Mouse (Mus musculus) midbrain, postnatal 0 days (tissue): ENCODE results near the gene Sgf29. TPM values are rescaled to one million over a fixed set of nuclear protein-coding genes. Genes with fewer than 3 reads are reported as not detected.

Experiments
- ATAC-seq: fragments of 200-750 bp; cut with Nextera tagmentation; 2 replicates; pipeline ENCODE4 v1.8.0; 2017; ENCODE audit warnings: moderate number of reproducible peaks, mild to moderate bottlenecking, moderate TSS enrichment, moderate library complexity; ENCODE audit not compliant: low FRiP score
- DNase-seq: peaks from one replicate; pipeline ENCODE4 v3.0.0-alpha.2; 2015; ENCODE audit warnings: low spot score
- H3K27ac ChIP-seq: fragments of 300-500 bp; sonication (generic); 2 replicates; pipeline ENCODE4 v1.5.1; 2014; ENCODE audit warnings: low read depth, mild to moderate bottlenecking, low read length, mixed read lengths
- H3K27me3 ChIP-seq: fragments of 300-500 bp; sonication (generic); 2 replicates; pipeline ENCODE4 v1.6.1; 2014; ENCODE audit warnings: low read length, control low read depth, mixed read lengths; ENCODE audit not compliant: insufficient read depth
- H3K36me3 ChIP-seq: fragments of 300-500 bp; sonication (generic); 2 replicates; pipeline ENCODE4 v1.6.1; 2014; ENCODE audit warnings: low read length, control low read depth, mixed read lengths; ENCODE audit not compliant: insufficient read depth
- H3K4me1 ChIP-seq: fragments of 300-500 bp; sonication (generic); 2 replicates; pipeline ENCODE4 v1.6.1; 2014; ENCODE audit warnings: mild to moderate bottlenecking, control low read depth, antibody characterized with exemption, low read length, mixed read lengths; ENCODE audit not compliant: insufficient read depth
- H3K4me2 ChIP-seq: fragments of 300-500 bp; sonication (generic); 2 replicates; pipeline ENCODE4 v1.6.1; 2014; ENCODE audit warnings: low read depth, mild to moderate bottlenecking, low read length, mixed read lengths; ENCODE audit not compliant: poor library complexity, severe bottlenecking
- H3K4me3 ChIP-seq: fragments of 300-500 bp; sonication (generic); 2 replicates; pipeline ENCODE4 v1.5.1; 2014; ENCODE audit warnings: low read depth, mild to moderate bottlenecking, low read length, moderate library complexity
- H3K9ac ChIP-seq: fragments of 300-500 bp; sonication (generic); replicated peaks from 2 replicates; pipeline ENCODE4 v1.6.1; 2014; ENCODE audit warnings: mild to moderate bottlenecking, low read length, moderate library complexity, mixed read lengths; ENCODE audit not compliant: poor library complexity, severe bottlenecking
- H3K9me3 ChIP-seq: fragments of 300-500 bp; sonication (generic); 2 replicates; pipeline ENCODE4 v1.6.1; 2016; ENCODE audit warnings: low read length, control low read depth
- CTCF ChIP-seq: IDR thresholded peaks from 2 replicates; pipeline ENCODE4 v1.5.1; 2016; ENCODE audit warnings: antibody characterized with exemption, mild to moderate bottlenecking
- WGBS: fragments of 180-500 bp; shearing (Covaris S2); extraction: QIAGEN DNeasy Blood & Tissue Kit; methylation state at CpG from one replicate; pipeline ENCODE4 v1.1.7; 2014; 5-methylcytosine and 5-hydroxymethylcytosine counted together
- polyA plus RNA-seq: library from polyadenylated mRNA; unstranded; fragments of >200 nt; fragmentation: Nextera tagmentation; extraction: Ambion mirVana; gene quantifications from 2 replicates; pipeline ENCODE4 v1.2.1, GENCODE M21; 2015
- total RNA-seq: library from RNA; depleted of rRNA; stranded (reverse); fragments of >200 nt; gene quantifications from 2 replicates; pipeline ENCODE4 v1.2.3, GENCODE M21; 2014

Sgf29 gene
- total and polyA plus RNA-seq, 2 experiments from 2014 or later = 44.4 to 48.0 TPM

GRCm38 (mm10) chr7:126659771-126660170, 10.7 kb downstream of the Sgf29 start:
- Histone ChIP-seq H3K9me3 (no peaks in the 10 kb centered on the region), H3K4me2 (no peak overlapping the region), H3K4me1 (no peaks in the 10 kb centered on the region), H3K27ac (no peak overlapping the region), H3K4me3 (no peak overlapping the region), H3K36me3 (peaks cover 6% of the 10 kb centered on the region), H3K27me3 (no peaks in the 10 kb centered on the region), H3K9ac (no peak overlapping the region)
- DNase-seq (no peak), ATAC-seq (no peak)
- TF ChIP-seq CTCF = no peak
- 90% methylated on average over 3 of the region's 3 CpGs for WGBS

- H3K4me1 ChIP-seq = no peaks in the 10 kb centered on the region
- H3K4me3 ChIP-seq = no peak overlapping the region
- H3K27ac ChIP-seq = no peak overlapping the region
- no peak overlapping the region for H3K9ac ChIP-seq
- WGBS = 86% methylated on average over 8 of the region's 8 CpGs
- peaks cover 24% of the 10 kb centered on the region for H3K36me3 ChIP-seq
- no peaks in the 10 kb centered on the region for H3K9me3 ChIP-seq
- no peak overlapping the region for H3K4me2 ChIP-seq
- H3K27me3 ChIP-seq = no peaks in the 10 kb centered on the region
- no peak for TF ChIP-seq CTCF
- ATAC-seq (no peak), DNase-seq (no peak)
Observed at GRCm38 (mm10) chr7:126663646-126664045, 14.5 kb downstream of the Sgf29 start.

GRCm38 (mm10) chr7:126665269-126665668, 16.2 kb downstream of the Sgf29 start:
- no peaks in the 10 kb centered on the region for H3K9me3 ChIP-seq
- no peak overlapping the region for H3K27ac ChIP-seq
- H3K4me1 ChIP-seq = no peaks in the 10 kb centered on the region
- no peak for DNase-seq
- WGBS = 96% methylated on average over 3 of the region's 3 CpGs
- H3K27me3 ChIP-seq = no peaks in the 10 kb centered on the region
- TF ChIP-seq CTCF = no peak
- H3K9ac ChIP-seq = no peak overlapping the region
- H3K4me3 ChIP-seq = no peak overlapping the region
- no peak for ATAC-seq
- peaks cover 25% of the 10 kb centered on the region for H3K36me3 ChIP-seq
- H3K4me2 ChIP-seq = no peak overlapping the region

GRCm38 (mm10) chr7:126667495-126668090, 18.5 kb downstream of the Sgf29 start:
- WGBS = 87% methylated on average over 9 of the region's 9 CpGs
- H3K27ac ChIP-seq = no peak overlapping the region
- H3K9ac ChIP-seq = no peak overlapping the region
- H3K4me1 ChIP-seq = no peaks in the 10 kb centered on the region
- H3K9me3 ChIP-seq = no peaks in the 10 kb centered on the region
- no peak for ATAC-seq
- H3K36me3 ChIP-seq = peaks cover 46% of the 10 kb centered on the region
- TF ChIP-seq CTCF = no peak
- H3K4me3 ChIP-seq = no peak overlapping the region
- no peaks in the 10 kb centered on the region for H3K27me3 ChIP-seq
- H3K4me2 ChIP-seq = no peak overlapping the region
- no peak for DNase-seq

GRCm38 (mm10) chr7:126668452-126668851, 19.3 kb downstream of the Sgf29 start:
- WGBS = 83% methylated on average over 5 of the region's 5 CpGs
- no peak for DNase-seq
- no peak overlapping the region for H3K27ac ChIP-seq
- H3K36me3 ChIP-seq = peaks cover 46% of the 10 kb centered on the region
- H3K4me3 ChIP-seq = no peak overlapping the region
- H3K9me3 ChIP-seq = no peaks in the 10 kb centered on the region
- TF ChIP-seq CTCF = no peak
- no peak for ATAC-seq
- H3K27me3 ChIP-seq = no peaks in the 10 kb centered on the region
- H3K9ac ChIP-seq = no peak overlapping the region
- no peak overlapping the region for H3K4me2 ChIP-seq
- no peaks in the 10 kb centered on the region for H3K4me1 ChIP-seq

GRCm38 (mm10) chr7:126670152-126670551, 21.0 kb downstream of the Sgf29 start:
- H3K9me3 ChIP-seq = no peaks in the 10 kb centered on the region
- DNase-seq = no peak
- no peaks in the 10 kb centered on the region for H3K27me3 ChIP-seq
- TF ChIP-seq CTCF = no peak
- ATAC-seq = no peak
- H3K27ac ChIP-seq = no peak overlapping the region
- H3K36me3 ChIP-seq = peaks cover 40% of the 10 kb centered on the region
- no peaks in the 10 kb centered on the region for H3K4me1 ChIP-seq
- no peak overlapping the region for H3K4me3 ChIP-seq
- no peak overlapping the region; the same call in 1 of the 2 replicates for H3K9ac ChIP-seq
- H3K4me2 ChIP-seq = no peak overlapping the region
- 97% methylated on average over 3 of the region's 3 CpGs for WGBS
